Mouse (Mus musculus): Measurements from ENCODE around the gene Aadacl4. TPM values are rescaled to one million over a fixed set of nuclear protein-coding genes. Genes with fewer than 3 reads are reported as not detected.
"Not testable (repeated sequence)": the region's sequence is repeated elsewhere in the genome, so short reads cannot be mapped to it uniquely, and the experiment has no call there.

Gene Aadacl4
- not detected for total RNA-seq (2021)
- long read RNA-seq, experiment 1 = 0 reads
- long read RNA-seq, experiment 2 = 0 reads

- H3K4me3 ChIP-seq = no peak within 1 kb of the TSS
- no peak within 1 kb of the TSS for H3K27ac ChIP-seq
- TF ChIP-seq CTCF (conservative IDR thresholded peaks at IDR 0.05) = no peak
- no peak for DNase-seq (ENCODE audit: low spot score in 2 of 2)
Observed at GRCm38 (mm10) chr4:144613407-144613806, at the start of gene Aadacl4. Aadacl4 (plus strand) TSS chr4:144613707.

DNA sequence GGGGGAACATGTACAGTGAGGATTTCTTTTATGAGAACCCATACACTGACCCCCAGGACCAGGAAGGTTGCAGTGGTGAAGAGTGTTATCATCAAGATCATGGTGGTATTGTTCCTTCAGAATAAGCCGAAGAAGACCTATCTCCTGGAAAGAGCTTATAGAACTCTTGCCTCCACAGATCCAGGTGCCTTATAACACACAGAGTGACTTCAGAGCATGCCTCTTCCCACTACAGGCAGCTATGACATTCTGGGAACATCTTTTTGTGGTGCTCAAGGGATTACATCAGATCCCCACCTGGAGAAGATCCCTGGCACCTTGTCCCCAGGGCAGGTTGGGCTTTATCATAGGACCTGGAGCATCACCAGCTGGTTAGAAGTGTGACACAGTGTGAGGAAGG, 48.5 kb upstream of the Aadacl4 start, which contains the start of gene Gm13124:
Gene Gm13124, minus strand, starts transcription at position 101 of the 400 bp plus-strand sequence.
- no peak within 1 kb of the TSS for H3K27ac ChIP-seq
- no peak within 1 kb of the TSS for H3K4me3 ChIP-seq
- DNase-seq (ENCODE audit: low spot score in 2 of 2) = no peak
- no peak for TF ChIP-seq CTCF (conservative IDR thresholded peaks at IDR 0.05)

DNA sequence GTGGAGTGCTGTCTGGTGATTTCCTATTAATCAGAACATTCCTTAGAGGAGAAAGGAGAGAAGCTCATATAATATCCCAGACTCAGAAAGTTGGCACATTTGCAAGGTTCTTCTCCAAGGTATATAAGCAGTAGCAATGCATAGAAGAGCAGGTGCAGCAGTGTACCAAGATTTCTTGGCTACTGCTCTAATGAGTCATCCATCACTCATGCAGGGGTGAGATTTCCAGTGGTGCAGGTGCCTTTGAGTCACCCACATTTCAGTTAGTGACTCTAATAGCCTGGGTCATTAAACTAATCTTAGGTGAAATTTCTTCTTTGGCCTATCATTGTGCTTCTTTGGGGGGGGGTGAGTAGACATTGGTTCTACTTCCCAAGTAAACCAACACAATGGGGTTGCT, 45.8 kb upstream of the Aadacl4 start:
- no peak overlapping the region for H3K27ac ChIP-seq
- H3K4me3 ChIP-seq = no peak overlapping the region
- DNase-seq (ENCODE audit: low spot score in 2 of 2) = no peak
- no peak for TF ChIP-seq CTCF (conservative IDR thresholded peaks at IDR 0.05)

DNA sequence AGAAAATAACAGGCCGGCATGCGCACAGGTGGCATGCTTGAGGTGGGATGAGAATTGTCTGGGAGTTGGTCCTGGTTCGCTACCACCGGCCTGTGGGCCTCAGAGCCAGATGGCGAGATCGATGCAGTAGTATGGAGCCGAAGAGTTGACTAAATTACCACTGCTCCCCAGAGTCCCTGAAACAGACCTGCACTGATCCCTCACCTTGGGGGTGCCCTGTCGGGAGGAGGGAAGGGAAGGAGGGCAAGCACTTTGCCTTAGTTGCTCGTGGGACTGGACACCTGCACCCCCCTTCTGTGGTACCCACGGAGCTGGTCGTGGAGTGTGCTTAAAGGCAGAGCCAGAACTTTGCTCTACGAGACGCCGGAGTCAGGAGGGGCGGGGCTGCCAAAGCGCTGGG, 27.3 kb upstream of the Aadacl4 start:
- H3K4me3 ChIP-seq; H3K27ac ChIP-seq; DNase-seq (ENCODE audit: low spot score in 2 of 2): not testable (repeated sequence)

GRCm38 (mm10) chr4:144592790-144593189, 20.7 kb upstream of the Aadacl4 start:
- no peak for TF ChIP-seq CTCF (conservative IDR thresholded peaks at IDR 0.05)
- Histone ChIP-seq H3K27ac (no peak overlapping the region), H3K4me3 (no peak overlapping the region)
- DNase-seq (ENCODE audit: low spot score in 2 of 2) = no peak

DNA sequence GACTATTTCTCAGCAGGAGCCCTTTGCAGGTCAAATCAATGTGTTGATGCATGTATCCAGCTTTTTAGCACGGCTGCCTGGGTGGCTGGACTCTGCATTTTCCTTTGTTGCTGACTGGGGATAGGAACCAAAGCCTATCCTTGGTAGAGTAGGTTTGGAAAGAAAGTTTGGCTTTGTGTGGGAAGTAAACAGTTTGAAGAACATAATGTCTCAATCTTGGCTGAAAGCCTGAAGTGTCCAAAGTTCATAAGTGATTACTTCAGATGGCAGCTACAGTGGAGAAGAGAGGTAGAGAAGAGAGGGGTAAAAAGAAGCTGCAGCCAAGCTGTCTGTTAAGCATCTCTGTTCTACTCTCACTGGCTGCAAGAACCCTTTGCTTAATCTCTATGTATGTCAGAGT, 1.1 kb downstream of the Aadacl4 start:
- no peak overlapping the region for H3K27ac ChIP-seq
- no peak overlapping the region for H3K4me3 ChIP-seq
- TF ChIP-seq CTCF (conservative IDR thresholded peaks at IDR 0.05) = no peak
- DNase-seq (ENCODE audit: low spot score in 2 of 2) = no peak

DNA sequence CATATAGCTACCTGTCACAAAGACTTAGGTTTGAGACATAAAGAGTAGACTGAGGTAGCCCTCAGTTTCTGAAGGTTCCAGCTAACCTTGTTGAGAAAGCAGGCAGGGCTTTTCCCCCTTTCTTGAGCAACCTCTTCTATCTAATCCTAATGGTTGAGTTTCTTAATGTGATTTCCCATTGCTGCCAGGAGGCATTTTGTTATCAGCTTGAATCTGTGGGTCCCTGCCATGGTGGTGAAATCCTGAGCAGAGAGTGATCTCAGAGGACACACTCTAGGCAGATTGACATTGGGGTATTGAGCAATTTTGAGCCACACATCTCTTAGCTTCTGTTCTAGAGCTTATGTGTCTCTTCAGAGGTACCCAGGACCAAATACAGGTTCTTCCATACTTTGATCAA, 24.8 kb downstream of the Aadacl4 start:
- TF ChIP-seq CTCF (conservative IDR thresholded peaks at IDR 0.05) = no peak
- H3K4me3 ChIP-seq = no peak overlapping the region
- no peak for DNase-seq (ENCODE audit: low spot score in 2 of 2)
- no peak overlapping the region for H3K27ac ChIP-seq

Other genes with a start within 250 kb of the Aadacl4 start
- not detected for gene Pramef20, start 235.8 kb upstream of the Aadacl4 start, total RNA-seq (2021)
- not detected for gene Pramef12, start 205.2 kb upstream of the Aadacl4 start, total RNA-seq (2021)
- gene 1700012P22Rik, start 174.9 kb upstream of the Aadacl4 start, total RNA-seq (2021) = not detected
- gene Gm9944, start 160.4 kb upstream of the Aadacl4 start, total RNA-seq (2021) = not detected
- not detected for gene Aadacl3, start 150.0 kb upstream of the Aadacl4 start, total RNA-seq (2021)
- gene 9430007A20Rik, start 93.9 kb upstream of the Aadacl4 start, total RNA-seq (2021) = not detected
- gene Gm13124, start 48.6 kb upstream of the Aadacl4 start, total RNA-seq (2021) = not detected
- not detected for gene Gm436, start 72.7 kb downstream of the Aadacl4 start, total RNA-seq (2021)
- gene Gm13178, start 107.7 kb downstream of the Aadacl4 start, total RNA-seq (2021) = not detected
- not detected for gene Gm438, start 172.9 kb downstream of the Aadacl4 start, total RNA-seq (2021)